Mouse (Mus musculus) liver, adult 10 weeks (tissue): ENCODE measurements around the gene Ms4a6c. TPM values are rescaled to one million over a fixed set of nuclear protein-coding genes. Genes with fewer than 3 reads are reported as not detected.

Source experiments
- polyA plus RNA-seq: library from polyadenylated mRNA; stranded (reverse); fragments of 350-450 nt; fragmentation: Illumina TruSeq; extraction: RNeasy Lipid Tissue Mini Kit (QIAGEN cat#74804); gene quantifications from one replicate; pipeline ENCODE4 v1.2.3, GENCODE M21; 2014; ENCODE audit warnings: low read depth, low replicate concordance

Gene Ms4a6c
- 6.4 TPM for polyA plus RNA-seq

DNA sequence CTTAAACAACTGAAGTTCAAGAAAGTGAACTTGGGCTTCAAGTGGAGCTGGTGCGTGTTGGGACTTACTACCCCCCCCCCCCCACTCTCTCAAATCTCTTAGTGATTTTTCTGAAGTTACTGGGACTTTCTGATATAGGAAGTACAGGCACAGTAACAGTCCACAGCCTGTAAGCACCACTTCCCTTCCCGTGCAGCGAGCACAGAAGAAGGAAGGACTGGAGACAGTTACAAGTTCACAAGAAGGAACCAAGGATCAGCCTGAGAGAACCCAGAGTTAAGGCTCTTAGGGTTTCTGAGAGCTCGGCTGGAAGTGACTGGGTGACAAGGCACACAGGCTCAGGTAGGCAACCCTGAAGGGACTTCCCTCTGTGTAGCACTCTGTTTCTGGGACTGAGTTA lies at the start of gene Ms4a6c:
Gene Ms4a6c (plus strand): TSS at position 152 of the 400 bp plus-strand sequence.

DNA sequence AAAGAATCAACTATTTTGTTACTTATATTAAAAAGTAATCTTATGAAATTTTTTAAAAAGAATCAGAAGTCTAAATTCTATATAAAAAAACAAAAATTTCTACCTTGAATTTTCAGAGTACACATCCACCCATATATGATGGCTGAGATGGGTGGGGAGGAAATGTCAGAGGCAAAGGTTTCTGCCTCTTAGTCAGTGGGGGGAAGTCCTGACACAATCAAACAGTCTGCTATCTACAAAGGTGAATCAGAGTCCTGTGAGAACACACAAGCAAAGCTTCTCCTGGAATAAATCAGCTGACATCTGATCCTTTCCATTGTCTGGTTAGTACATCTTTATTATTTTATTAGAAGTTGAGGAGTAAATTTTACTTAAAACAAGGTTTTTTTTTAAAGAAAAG lies 25.8 kb upstream of the Ms4a6c start, which contains the start of gene Ms4a4b:
Gene Ms4a4b (plus strand): TSS at position 216 of the 400 bp plus-strand sequence.

GRCm38 (mm10) chr19:11485746-11486145 lies 16.6 kb downstream of the Ms4a6c start, which contains the start of gene Gm8369:
Gene Gm8369, plus strand, starts transcription at chr19:11485938.

GRCm38 (mm10) chr19:11516246-11516645 lies 47.1 kb downstream of the Ms4a6c start, which contains the start of gene Ms4a6b:
Gene Ms4a6b, plus strand, starts transcription at chr19:11516512.

Other genes starting within 250 kb of the Ms4a6c start
- gene Ms4a12, start 236.9 kb upstream of the Ms4a6c start, polyA plus RNA-seq, result not detected
- gene Ms4a1, start 203.1 kb upstream of the Ms4a6c start, polyA plus RNA-seq, result 1.9 TPM
- not detected for gene Ms4a5, start 185.5 kb upstream of the Ms4a6c start, polyA plus RNA-seq
- 0.16 TPM for gene Ms4a14, start 154.9 kb upstream of the Ms4a6c start, polyA plus RNA-seq
- gene Ms4a7, start 133.2 kb upstream of the Ms4a6c start, polyA plus RNA-seq, result 1.3 TPM
- not detected for gene Ms4a4a, start 93.8 kb upstream of the Ms4a6c start, polyA plus RNA-seq
- gene Ms4a4c, start 64.6 kb upstream of the Ms4a6c start, polyA plus RNA-seq, result 1.3 TPM
- 5.0 TPM for gene Ms4a4b, start 25.8 kb upstream of the Ms4a6c start, polyA plus RNA-seq
- 1.2 TPM for gene Gm8369, start 16.6 kb downstream of the Ms4a6c start, polyA plus RNA-seq
- gene Ms4a6b, start 47.1 kb downstream of the Ms4a6c start, polyA plus RNA-seq, result 3.3 TPM
- 14.0 TPM for gene Ms4a4d, start 67.4 kb downstream of the Ms4a6c start, polyA plus RNA-seq
- gene Ms4a6d, start 135.5 kb downstream of the Ms4a6c start, polyA plus RNA-seq, result 2.6 TPM
- gene Ms4a2, start 154.4 kb downstream of the Ms4a6c start, polyA plus RNA-seq, result not detected
- not detected for gene Ms4a3, start 171.5 kb downstream of the Ms4a6c start, polyA plus RNA-seq
- gene Oosp2, start 191.2 kb downstream of the Ms4a6c start, polyA plus RNA-seq, result not detected
- not detected for gene Oosp1, start 221.8 kb downstream of the Ms4a6c start, polyA plus RNA-seq
- not detected for gene Oosp3, start 227.7 kb downstream of the Ms4a6c start, polyA plus RNA-seq